Mouse (Mus musculus) left cerebral cortex, adult 9 months (tissue): ENCODE data around the gene Pappa2.

Experiments
- DNase-seq, 2 experiments: peaks; one replicate each; pipeline ENCODE4 v3.0.0; 2022; ENCODE audit warnings: low spot score in 2 of 2

The Pappa2 gene

DNA sequence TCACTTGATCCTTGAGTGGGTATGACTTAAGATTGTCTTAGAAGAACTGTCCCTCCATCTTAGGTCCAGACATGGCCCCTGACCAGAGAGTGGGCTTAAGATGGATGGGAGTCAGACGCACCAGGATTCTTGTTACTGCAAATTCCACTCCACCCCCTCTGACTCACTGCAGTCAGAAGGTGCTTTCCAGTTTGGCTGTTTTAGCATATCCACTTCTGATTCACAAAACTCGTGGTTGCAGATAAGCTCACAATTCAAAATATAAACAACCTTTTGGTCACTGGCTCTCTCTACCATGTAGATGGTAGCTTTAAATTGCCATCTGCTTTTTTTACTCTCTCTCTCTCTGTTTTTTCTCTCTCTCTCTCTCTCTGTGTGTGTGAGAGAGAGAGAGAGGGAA, 214.4 kb downstream of the Pappa2 start:
- DNase-seq: no peak

DNA sequence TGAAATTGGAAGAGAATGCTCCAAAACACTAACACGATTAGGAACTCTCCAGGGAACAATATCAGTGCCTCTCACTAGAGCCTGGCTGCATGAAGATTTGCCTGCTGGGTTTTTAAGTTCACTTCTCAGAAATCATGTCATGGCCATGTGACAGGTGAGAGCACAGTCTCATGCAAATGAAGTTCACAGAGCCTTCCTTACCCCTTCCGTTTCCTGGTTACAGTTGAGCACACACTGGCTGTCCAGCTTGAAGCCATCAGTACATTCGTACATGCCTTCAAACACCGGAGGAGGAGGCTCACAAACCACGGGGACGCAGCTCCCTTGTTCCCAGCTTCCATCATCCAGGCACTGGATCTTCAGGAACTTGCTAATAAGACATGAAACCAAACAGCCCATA, 215.6 kb downstream of the Pappa2 start:
- no peak for DNase-seq

DNA sequence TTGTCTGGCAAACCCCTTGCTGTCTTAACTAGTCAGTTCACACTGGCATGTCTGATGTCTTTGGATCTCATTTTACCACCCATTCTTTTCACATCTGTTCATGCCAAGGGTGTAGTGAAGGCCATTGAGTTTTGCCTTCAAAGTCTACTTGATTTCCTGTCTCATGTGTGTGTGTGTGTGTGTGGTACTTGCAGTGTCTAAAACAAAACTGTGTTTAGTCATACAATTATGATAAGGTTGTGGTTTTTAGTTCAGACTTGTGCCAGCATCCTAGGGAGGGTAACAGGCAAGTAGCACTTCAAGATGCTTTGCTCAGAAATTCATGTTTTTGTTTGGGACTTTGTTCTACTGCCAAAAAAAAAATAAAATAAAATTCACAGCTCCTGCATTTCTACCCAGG, 216.1 kb downstream of the Pappa2 start:
- no peak for DNase-seq

DNA sequence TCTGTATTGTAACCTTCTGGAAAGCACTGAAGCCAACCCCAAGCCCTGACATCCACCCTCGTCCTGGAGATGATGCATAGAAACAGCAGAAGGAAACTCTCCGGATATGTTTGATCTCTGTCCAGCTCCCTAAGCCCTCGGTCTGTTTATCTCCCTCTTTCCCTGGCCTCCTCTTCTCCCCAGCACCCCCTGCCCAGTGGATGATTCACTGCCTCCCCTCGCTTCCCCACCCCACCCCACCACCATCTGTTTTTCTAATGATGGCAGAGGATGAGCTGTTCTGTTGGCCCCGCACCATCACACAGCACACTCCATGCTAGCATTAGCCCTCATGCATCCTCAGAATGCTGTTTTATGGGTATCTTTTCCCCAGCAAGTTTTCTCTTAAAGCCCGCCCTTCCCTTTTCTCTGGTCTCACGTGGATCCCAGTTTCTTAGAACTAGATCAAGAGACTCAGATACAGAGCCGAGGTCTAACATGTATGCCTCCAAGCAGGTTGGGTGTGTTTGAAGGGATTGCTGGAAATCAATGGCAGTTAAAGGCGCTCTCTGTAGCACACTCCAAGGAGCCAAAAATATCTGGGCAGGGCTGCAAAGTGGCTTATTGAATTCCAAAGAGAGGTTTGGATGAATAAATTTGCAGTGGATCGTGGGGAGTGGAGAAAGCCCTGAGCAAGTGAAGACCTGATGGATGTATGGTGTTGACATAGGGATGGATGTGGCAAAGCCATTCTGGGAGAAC, 231.8 kb downstream of the Pappa2 start:
- DNase-seq: no peak

DNA sequence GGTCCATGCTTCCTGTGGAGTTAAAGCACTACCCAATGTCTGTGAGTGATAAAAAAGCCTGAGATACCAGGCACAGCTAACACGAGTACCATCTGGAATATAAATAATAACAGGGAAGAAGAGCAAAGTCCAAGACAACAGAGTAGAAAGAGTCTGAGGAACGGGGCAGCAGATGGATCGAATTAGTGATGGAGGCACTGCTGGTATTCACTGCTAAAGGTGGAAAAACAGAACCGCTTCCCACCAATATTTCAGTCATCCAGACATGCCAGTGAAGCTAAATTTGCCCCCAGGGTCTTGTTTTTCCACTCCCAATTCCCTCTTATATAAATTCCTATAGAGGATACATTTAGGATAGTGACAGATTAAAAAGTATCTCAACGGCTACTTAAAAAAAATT, 238.8 kb downstream of the Pappa2 start:
- DNase-seq: no peak

- DNase-seq: peak; percentile 9 to 33
Observed at GRCm38 (mm10) chr1:158740949-158741348, 239.3 kb downstream of the Pappa2 start.

- DNase-seq: no peak
Observed at GRCm38 (mm10) chr1:158740161-158740766, 240.0 kb downstream of the Pappa2 start.

DNA sequence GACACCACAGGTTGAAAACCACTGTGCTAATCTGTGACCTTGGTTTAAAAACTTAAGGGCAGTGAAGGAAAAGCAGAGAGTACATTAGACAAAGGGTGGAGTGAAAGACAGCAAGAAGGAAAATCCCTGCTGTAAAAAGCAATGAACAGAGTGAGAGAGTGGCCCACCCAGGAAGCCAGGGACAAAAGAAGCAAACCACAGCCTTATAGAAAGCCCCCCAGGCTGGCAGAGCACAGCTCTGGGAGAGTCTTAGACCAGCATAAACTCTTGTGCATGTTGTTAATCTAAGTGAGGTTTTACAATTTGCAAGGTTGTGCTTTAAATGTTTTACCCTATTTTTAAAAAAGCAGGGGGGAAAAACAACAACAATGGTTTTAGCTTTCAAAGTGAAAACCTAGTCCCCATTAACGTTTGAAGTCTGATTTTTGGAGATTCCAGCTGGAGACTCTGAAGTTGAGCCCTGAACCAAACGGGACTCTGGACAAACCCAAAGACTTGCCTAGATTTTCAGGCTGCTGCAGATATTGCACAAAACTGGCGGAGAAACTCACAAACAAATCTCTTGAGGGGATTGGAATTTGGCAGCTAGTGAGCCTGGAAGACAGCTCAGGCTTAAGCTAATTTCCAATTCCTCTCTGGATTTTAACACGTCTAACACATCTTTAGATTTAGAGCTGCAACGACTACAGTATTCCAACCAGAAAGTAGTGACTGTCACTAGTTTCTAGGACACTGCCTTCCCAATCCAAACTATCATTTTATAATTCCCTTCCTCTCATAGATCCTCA, 241.0 kb downstream of the Pappa2 start:
- DNase-seq: no peak

- DNase-seq: peak; percentile 26 to 73
Observed at GRCm38 (mm10) chr1:158732868-158733496, 247.3 kb downstream of the Pappa2 start.

GRCm38 (mm10) chr1:158713301-158714095, 266.8 kb downstream of the Pappa2 start:
- DNase-seq: peak in 1 of 2 experiments; percentile 25

- DNase-seq: no peak
Observed at GRCm38 (mm10) chr1:158701336-158701735, 279.0 kb downstream of the Pappa2 start.

GRCm38 (mm10) chr1:158700147-158700546, 280.1 kb downstream of the Pappa2 start:
- DNase-seq: no peak

- no peak for DNase-seq
Observed at GRCm38 (mm10) chr1:158699276-158699675, 281.0 kb downstream of the Pappa2 start.

- DNase-seq: no peak
Observed at GRCm38 (mm10) chr1:158697859-158698569, 282.3 kb downstream of the Pappa2 start.

GRCm38 (mm10) chr1:158697423-158697822, 282.9 kb downstream of the Pappa2 start:
- DNase-seq: no peak

GRCm38 (mm10) chr1:158687726-158688125, 292.6 kb downstream of the Pappa2 start:
- no peak for DNase-seq

DNA sequence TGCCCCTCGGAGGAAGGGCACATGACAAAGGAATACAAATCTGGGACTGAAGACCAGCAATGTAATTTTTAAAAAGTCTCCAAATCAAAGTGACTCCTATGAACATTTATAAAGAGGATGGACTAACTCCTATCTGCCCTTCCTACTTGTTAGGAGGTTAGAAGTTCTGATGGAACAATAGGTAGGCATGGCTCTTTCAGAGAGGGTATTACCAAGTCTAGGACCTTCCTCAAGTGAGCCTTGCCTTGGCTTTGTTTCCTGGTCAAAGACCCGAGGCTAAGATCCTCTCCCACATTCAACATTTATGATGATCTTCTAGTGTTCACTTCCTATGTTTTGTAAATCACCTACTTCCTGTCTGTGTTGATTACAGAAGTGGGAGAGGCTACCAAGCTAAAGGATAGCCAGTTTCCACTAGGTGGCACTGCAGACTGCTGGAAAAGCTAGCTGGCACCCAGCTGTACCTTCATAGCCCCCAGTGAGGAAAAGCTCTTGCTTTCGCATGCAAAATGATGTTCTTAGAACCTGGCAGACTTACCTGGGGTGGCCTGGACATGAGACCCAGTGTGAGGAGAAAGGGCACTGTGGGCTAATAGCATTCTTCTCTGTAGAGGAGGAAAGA, 310.2 kb downstream of the Pappa2 start:
- DNase-seq: peak in 1 of 2 experiments; percentile 54

- no peak for DNase-seq
Observed at GRCm38 (mm10) chr1:158666001-158666400, 314.3 kb downstream of the Pappa2 start.
